23 mouse cellular contexts compared by ENCODE assay signal in genomic region chr4:35746693-35747092, GRCm38 (mm10).
DNase-seq lines count a peak whose midpoint lies in the region; ATAC-seq and TF ChIP-seq lines count a peak whose summit lies in the region.
"Had no signal": no experiment of that assay in that cellular context is flagged by ENCODE, and none has a peak within 500 bp of the region (broad histone marks: within the 10 kb centered on the region; RNA-seq: fewer than 3 reads in every experiment).

No protein-coding gene starts in this region.

- no peaks in the 10 kb centered on the region for H3K9me3 ChIP-seq in forebrain, embryonic 14.5 days (replicated peaks; ENCODE audit: control insufficient read depth, low read length)
- no peaks in the 10 kb centered on the region for H3K9me3 ChIP-seq in forebrain, embryonic 11.5 days (ENCODE audit: control insufficient read depth, low read length)
- H3K9me3 ChIP-seq in midbrain, embryonic 15.5 days = no peaks in the 10 kb centered on the region
- H3K9me3 ChIP-seq in midbrain, embryonic 10.5 days (replicated peaks) = no peaks in the 10 kb centered on the region
- no peaks in the 10 kb centered on the region for H3K9me3 ChIP-seq in midbrain, postnatal 0 days (ENCODE audit: low read length)
- H3K9me3 ChIP-seq: embryonic facial prominence, embryonic 12.5 days; heart, embryonic 10.5 days; hindbrain, embryonic 12.5 days had no signal

- no peak overlapping the region for H3K4me2 ChIP-seq in forebrain, embryonic 14.5 days (ENCODE audit: low read length)
- no peak overlapping the region for H3K4me2 ChIP-seq in forebrain, embryonic 11.5 days (ENCODE audit: low read depth, low read length, severe bottlenecking)
- no peak overlapping the region for H3K4me2 ChIP-seq in midbrain, embryonic 15.5 days
- H3K4me2 ChIP-seq in midbrain, postnatal 0 days (ENCODE audit: low read depth, low read length, poor library complexity, severe bottlenecking) = 0 out of 2 replicates have a peak overlapping the region, but pooled peaks have one; percentile 6
- H3K4me2 ChIP-seq: embryonic facial prominence, embryonic 12.5 days; hindbrain, embryonic 12.5 days had no signal

- H3K27ac ChIP-seq in forebrain, embryonic 14.5 days (ENCODE audit: low read depth, low read length) = no peak overlapping the region
- H3K27ac ChIP-seq in forebrain, embryonic 11.5 days (ENCODE audit: low read depth, low read length) = no peak overlapping the region
- H3K27ac ChIP-seq in midbrain, embryonic 15.5 days = no peak overlapping the region
- H3K27ac ChIP-seq in midbrain, embryonic 10.5 days (replicated peaks) = no peak overlapping the region
- H3K27ac ChIP-seq in midbrain, postnatal 0 days (ENCODE audit: low read depth, low read length) = no peak overlapping the region
- H3K27ac ChIP-seq: embryonic facial prominence, embryonic 12.5 days; heart, embryonic 10.5 days; hindbrain, embryonic 12.5 days had no signal

- H3K4me1 ChIP-seq in forebrain, embryonic 14.5 days (ENCODE audit: control insufficient read depth, insufficient read depth, low read length) = no peaks in the 10 kb centered on the region
- no peaks in the 10 kb centered on the region for H3K4me1 ChIP-seq in forebrain, embryonic 11.5 days (replicated peaks; ENCODE audit: control insufficient read depth, insufficient read depth, low read length)
- H3K4me1 ChIP-seq in midbrain, embryonic 15.5 days = peaks cover 6% of the 10 kb centered on the region; the same call in 1 of the 2 replicates
- H3K4me1 ChIP-seq in midbrain, embryonic 10.5 days = 0 out of 2 replicates have a peak, but pooled peaks cover 4% of the 10 kb centered on the region
- no peaks in the 10 kb centered on the region for H3K4me1 ChIP-seq in midbrain, postnatal 0 days (ENCODE audit: insufficient read depth, low read length)
- H3K4me1 ChIP-seq: embryonic facial prominence, embryonic 12.5 days; heart, embryonic 10.5 days; hindbrain, embryonic 12.5 days had no signal

- peak; percentile 52; the same call in 1 of the 2 replicates for ATAC-seq in forebrain, embryonic 14.5 days
- no peak for ATAC-seq in forebrain, embryonic 11.5 days (replicated peaks; ENCODE audit: low FRiP score)
- peak; percentile 39; the same call in 1 of the 2 replicates for ATAC-seq in midbrain, embryonic 15.5 days (replicated peaks)
- no peak for ATAC-seq in midbrain, postnatal 0 days (ENCODE audit: low FRiP score)
- ATAC-seq: activated CD4-positive, CD25-positive, alpha-beta regulatory T cell, adult 4 months; hindbrain, embryonic 16.5 days; inflammation-experienced regulatory T-cells, adult 6 months; Patski had no signal

- no peak overlapping the region for H3K9ac ChIP-seq in forebrain, embryonic 14.5 days (ENCODE audit: low read length)
- H3K9ac ChIP-seq in forebrain, embryonic 11.5 days (ENCODE audit: low read length) = no peak overlapping the region
- H3K9ac ChIP-seq in midbrain, embryonic 15.5 days = no peak overlapping the region
- no peak overlapping the region for H3K9ac ChIP-seq in midbrain, postnatal 0 days (replicated peaks; ENCODE audit: low read length, poor library complexity, severe bottlenecking)
- H3K9ac ChIP-seq: embryonic facial prominence, embryonic 12.5 days; hindbrain, embryonic 12.5 days had no signal

- no peak for TF ChIP-seq CTCF in midbrain, postnatal 0 days (IDR thresholded peaks at IDR 0.05)

- DNase-seq in forebrain, embryonic 14.5 days (ENCODE audit: low spot score) = peak; percentile 73
- no peak for DNase-seq in forebrain, embryonic 11.5 days (ENCODE audit: low spot score)
- no peak for DNase-seq in midbrain, embryonic 10.5 days (ENCODE audit: low spot score)
- peak; percentile 22 for DNase-seq in brain, embryonic 18.5 days (ENCODE audit: low read depth, low spot score)
- no peak for DNase-seq in midbrain, postnatal 0 days (ENCODE audit: low spot score)
- no peak for DNase-seq in retina, embryonic 14.5 days (ENCODE audit: low spot score)
- DNase-seq: adrenal gland, postnatal 14 days; cerebellum, adult 2 months; cerebellum, postnatal 10 days; embryo, embryonic 11 days; gastrocnemius, postnatal 10 days; heart, adult 18-20 months; heart, postnatal 10 days; heart, postnatal 4 days had no signal

- no peaks in the 10 kb centered on the region for H3K27me3 ChIP-seq in forebrain, embryonic 14.5 days (replicated peaks; ENCODE audit: control insufficient read depth, insufficient read depth, low read length)
- H3K27me3 ChIP-seq in forebrain, embryonic 11.5 days (ENCODE audit: control insufficient read depth, insufficient read depth, low read length) = no peaks in the 10 kb centered on the region
- no peaks in the 10 kb centered on the region for H3K27me3 ChIP-seq in midbrain, embryonic 15.5 days (replicated peaks)
- no peaks in the 10 kb centered on the region for H3K27me3 ChIP-seq in midbrain, embryonic 10.5 days (ENCODE audit: low read depth, poor library complexity, severe bottlenecking)
- no peaks in the 10 kb centered on the region for H3K27me3 ChIP-seq in midbrain, postnatal 0 days (ENCODE audit: insufficient read depth, low read length)
- H3K27me3 ChIP-seq: CH12.LX; embryonic facial prominence, embryonic 12.5 days; hindbrain, embryonic 12.5 days; Patski had no signal

- 32% methylated on average over 6 of the region's 6 CpGs for WGBS in forebrain, embryonic 14.5 days
- 66% methylated on average over 6 of the region's 6 CpGs for WGBS in forebrain, embryonic 11.5 days
- whole genome bisulfite sequencing in midbrain, embryonic 15.5 days = 31% methylated on average over 6 of the region's 6 CpGs
- 81% methylated on average over 6 of the region's 6 CpGs for WGBS in midbrain, embryonic 10.5 days
- WGBS in midbrain, postnatal 0 days = 37% methylated on average over 6 of the region's 6 CpGs

- H3K4me3 ChIP-seq in forebrain, embryonic 14.5 days (ENCODE audit: low read depth, low read length) = no peak overlapping the region
- H3K4me3 ChIP-seq in forebrain, embryonic 11.5 days (ENCODE audit: low read depth, low read length) = no peak overlapping the region
- H3K4me3 ChIP-seq in midbrain, embryonic 15.5 days = no peak overlapping the region
- no peak overlapping the region for H3K4me3 ChIP-seq in midbrain, embryonic 10.5 days
- H3K4me3 ChIP-seq in midbrain, postnatal 0 days (ENCODE audit: low read depth, low read length) = no peak overlapping the region
- H3K4me3 ChIP-seq: embryonic facial prominence, embryonic 12.5 days; heart, embryonic 10.5 days; hindbrain, embryonic 12.5 days had no signal

- no peaks in the 10 kb centered on the region for H3K36me3 ChIP-seq in forebrain, embryonic 14.5 days (ENCODE audit: control insufficient read depth, insufficient read depth, low read length)
- no peaks in the 10 kb centered on the region for H3K36me3 ChIP-seq in forebrain, embryonic 11.5 days (ENCODE audit: control insufficient read depth, insufficient read depth, low read length)
- no peaks in the 10 kb centered on the region for H3K36me3 ChIP-seq in midbrain, embryonic 15.5 days (replicated peaks)
- H3K36me3 ChIP-seq in midbrain, embryonic 10.5 days = no peaks in the 10 kb centered on the region
- H3K36me3 ChIP-seq in midbrain, postnatal 0 days (ENCODE audit: insufficient read depth, low read length) = no peaks in the 10 kb centered on the region
- H3K36me3 ChIP-seq: embryonic facial prominence, embryonic 12.5 days; heart, embryonic 10.5 days; hindbrain, embryonic 12.5 days had no signal

Comparison
In these comparisons a context has a peak if more than half of its experiments do, and no peak if none do; other contexts are left out.
1. ATAC-seq: peak in forebrain, embryonic 14.5 days (single experiment) and midbrain, embryonic 15.5 days (single experiment); none in forebrain, embryonic 11.5 days (single experiment) and midbrain, postnatal 0 days (single experiment).
2. DNase-seq: peak in forebrain, embryonic 14.5 days (single experiment) and brain, embryonic 18.5 days (single experiment); none in forebrain, embryonic 11.5 days (single experiment), midbrain, embryonic 10.5 days (single experiment), midbrain, postnatal 0 days (single experiment) and retina, embryonic 14.5 days (single experiment).